Mouse (Mus musculus) brain, embryonic 18.5 days (tissue): ENCODE results near the gene Icam2.
"Not testable (repeated sequence)": the region's sequence is repeated elsewhere in the genome, so short reads cannot be mapped to it uniquely, and the experiment has no call there.

Experiments
- DNase-seq: peaks from one replicate; pipeline ENCODE4 v3.0.0-alpha.2; 2012; ENCODE audit warnings: low read depth, low spot score

The Icam2 gene

GRCm38 (mm10) chr11:106344910-106345309 is 43.0 kb downstream of the Icam2 start:
- no peak for DNase-seq

- no peak for DNase-seq
Measured at GRCm38 (mm10) chr11:106340990-106341520, 46.8 kb downstream of the Icam2 start.

- not testable (repeated sequence) for DNase-seq
Measured at GRCm38 (mm10) chr11:106339323-106339722, 48.6 kb downstream of the Icam2 start.

- DNase-seq: no peak
Measured at GRCm38 (mm10) chr11:106338870-106339269, 49.0 kb downstream of the Icam2 start.

GRCm38 (mm10) chr11:106338029-106338428 is 49.8 kb downstream of the Icam2 start:
- no peak for DNase-seq

GRCm38 (mm10) chr11:106334066-106334465 is 53.8 kb downstream of the Icam2 start:
- no peak for DNase-seq

- DNase-seq: no peak
Measured at GRCm38 (mm10) chr11:106332458-106332857, 55.4 kb downstream of the Icam2 start.

GRCm38 (mm10) chr11:106329682-106330081 is 58.2 kb downstream of the Icam2 start:
- DNase-seq: no peak

- DNase-seq: no peak
Measured at GRCm38 (mm10) chr11:106329128-106329527, 58.7 kb downstream of the Icam2 start.

GRCm38 (mm10) chr11:106328521-106328920 is 59.4 kb downstream of the Icam2 start:
- DNase-seq: no peak
